In the genomic region with DNA sequence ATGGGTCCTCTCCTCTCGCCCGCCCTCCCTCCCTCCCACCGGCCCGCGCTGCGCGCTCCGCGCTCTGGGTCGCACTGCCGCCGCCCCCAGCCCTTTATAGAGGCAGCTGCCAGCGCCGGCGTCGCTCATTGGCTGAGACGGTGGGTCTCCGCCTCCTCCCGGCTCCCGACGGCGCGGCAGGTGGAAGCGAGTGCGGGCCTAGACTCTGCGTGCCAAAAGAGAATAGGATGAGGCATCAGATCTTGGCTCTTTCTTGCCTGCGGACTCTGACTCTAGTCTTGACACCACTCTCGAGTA, we compare ENCODE assay signal across 8 mouse cellular contexts. TPM values are rescaled to one million over a fixed set of nuclear protein-coding genes. Genes with fewer than 3 reads are reported as not detected.
DNase-seq lines count a peak whose midpoint lies in the region; ATAC-seq lines count a peak whose summit lies in the region.

A gene (minus strand): TSS at position 66 of the 297 bp plus-strand sequence.

- no peak for ATAC-seq in kidney, embryonic 15.5 days (replicated peaks; ENCODE audit: low FRiP score)
- ATAC-seq in frontal cortex, adult (ENCODE audit: low TSS enrichment), result peak; percentile 50
- ATAC-seq in neural tube, embryonic 12.5 days (ENCODE audit: low FRiP score, low read depth), result peak; percentile 67

- peaks cover 32% of the 10 kb centered on the region for H3K4me1 ChIP-seq in kidney, embryonic 15.5 days
- H3K4me1 ChIP-seq in neural tube, embryonic 12.5 days, result peaks cover 49% of the 10 kb centered on the region

- peaks cover 1% of the 10 kb centered on the region for H3K36me3 ChIP-seq in kidney, embryonic 15.5 days
- peaks cover under 1% of the 10 kb centered on the region; the same call in 1 of the 2 replicates for H3K36me3 ChIP-seq in neural tube, embryonic 12.5 days

- H3K9ac ChIP-seq in kidney, embryonic 15.5 days, result no peak within 1 kb of the TSS
- H3K9ac ChIP-seq in neural tube, embryonic 12.5 days, result peak within 1 kb of the TSS; percentile 95

- H3K9me3 ChIP-seq in kidney, embryonic 15.5 days (replicated peaks), result no peaks in the 10 kb centered on the region
- H3K9me3 ChIP-seq in neural tube, embryonic 12.5 days, result no peaks in the 10 kb centered on the region

- no peak within 1 kb of the TSS for H3K27ac ChIP-seq in kidney, embryonic 15.5 days
- peak within 1 kb of the TSS; percentile 88 for H3K27ac ChIP-seq in neural tube, embryonic 12.5 days

- peaks cover 75% of the 10 kb centered on the region for H3K27me3 ChIP-seq in kidney, embryonic 15.5 days
- peaks cover 12% of the 10 kb centered on the region; the same call in 1 of the 2 replicates for H3K27me3 ChIP-seq in neural tube, embryonic 12.5 days (replicated peaks)

- DNase-seq in kidney, adult 11 months, result no peak
- peak; percentile 92 for DNase-seq in cerebellum, adult 18-20 months
- DNase-seq in left cerebral cortex, adult 8-10 months (ENCODE audit: low spot score in 2 of 2), result peak; percentile 63 to 84
- no peak for DNase-seq in urinary bladder, postnatal 10 days (ENCODE audit: low spot score)
- no peak for DNase-seq in urinary bladder, postnatal 4 days (ENCODE audit: low spot score in 2 of 2)

- H3K4me2 ChIP-seq in kidney, embryonic 15.5 days, result peak within 1 kb of the TSS; percentile 74
- peak within 1 kb of the TSS; percentile 62 for H3K4me2 ChIP-seq in neural tube, embryonic 12.5 days (replicated peaks)

- under 1% methylated on average over 18 of the region's 28 CpGs for WGBS in kidney, embryonic 15.5 days
- under 1% methylated on average over 26 of the region's 28 CpGs for WGBS in neural tube, embryonic 12.5 days

- peak within 1 kb of the TSS; percentile 44 for H3K4me3 ChIP-seq in kidney, embryonic 15.5 days (replicated peaks)
- H3K4me3 ChIP-seq in neural tube, embryonic 12.5 days, result peak within 1 kb of the TSS; percentile 92

RNA-seq across cellular contexts. Expression of the gene that starts here (rescaled TPM):
- 0.53 and 1.1 TPM in 2 replicates for polyA plus RNA-seq in kidney, embryonic 15.5 days (2015; fragmentation: Nextera tagmentation; extraction: Ambion mirVana)
- total RNA-seq in left cerebral cortex, adult 8-10 months (2022), result 100 to 1,000 TPM; 132 to 153 (median 147) TPM
- polyA plus RNA-seq in neural tube, embryonic 12.5 days (2016; fragmentation: Nextera tagmentation; extraction: Ambion mirVana), result 73.5 and 77.9 TPM in 2 replicates

Comparison
In these comparisons a context has a peak if more than half of its experiments do, and no peak if none do; other contexts are left out.
1. RNA of the gene that starts here (polyA plus RNA-seq): 73.5 to 77.9 TPM in neural tube, embryonic 12.5 days; 0.53 to 1.1 TPM in kidney, embryonic 15.5 days; every median in the first group is over 10 times any median in the second.
2. DNase-seq: peak in cerebellum, adult 18-20 months (2 of 2) and left cerebral cortex, adult 8-10 months (2 of 2); none in kidney, adult 11 months (single experiment), urinary bladder, postnatal 10 days (single experiment) and urinary bladder, postnatal 4 days (0 of 2).